Comparison of ENCODE assay signal across 19 mouse cellular contexts in the genomic region with DNA sequence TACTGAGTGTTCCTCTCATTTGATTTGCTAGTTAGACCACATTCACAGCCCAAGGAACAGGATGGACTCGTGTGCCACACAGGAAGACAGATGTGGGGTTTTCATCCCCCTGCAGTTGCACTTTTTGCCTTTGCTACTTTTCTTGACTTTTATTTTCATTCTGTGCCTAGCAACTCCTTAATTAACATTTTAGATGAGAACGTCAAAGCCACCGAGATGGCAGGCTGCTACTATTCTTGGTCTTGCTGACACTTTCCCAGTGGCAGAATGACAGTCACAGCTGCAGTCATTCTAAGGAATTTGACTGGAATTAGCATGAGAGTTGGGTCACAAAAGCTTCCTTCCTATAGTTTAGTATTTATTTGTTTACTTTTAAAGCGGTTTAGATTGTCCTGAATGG.
DNase-seq lines count a peak whose midpoint lies in the region; ATAC-seq and TF ChIP-seq lines count a peak whose summit lies in the region.
"Had no signal": no experiment of that assay in that cellular context is flagged by ENCODE, and none has a peak within 500 bp of the region (broad histone marks: within the 10 kb centered on the region; RNA-seq: fewer than 3 reads in every experiment).

No protein-coding gene starts in this region.

- peak; percentile 50 to 64 for DNase-seq in right cerebral cortex, postnatal 10 days (ENCODE audit: low spot score in 2 of 2)
- DNase-seq in right cerebral cortex, postnatal 25 days: no peak
- DNase-seq in cerebellum, adult 8-10 months: no peak
- DNase-seq in cerebellum, adult 2 months: no peak
- DNase-seq: cerebellum, postnatal 14 days; gastrocnemius, postnatal 36 days; heart, postnatal 10 days; kidney, adult 9 months; kidney, postnatal 4 days; layer of hippocampus, postnatal 36 days; right cerebral cortex, postnatal 14 days; thymus, postnatal 4 days had no signal

- H3K4me2 ChIP-seq in hindbrain, embryonic 15.5 days: 0 out of 2 replicates have a peak overlapping the region, but pooled peaks have one; percentile 5
- H3K4me2 ChIP-seq in hindbrain, embryonic 12.5 days (replicated peaks): no peak overlapping the region
- H3K4me2 ChIP-seq: limb, embryonic 13.5 days had no signal

- H3K4me3 ChIP-seq in hindbrain, embryonic 15.5 days: no peak overlapping the region
- no peak overlapping the region for H3K4me3 ChIP-seq in hindbrain, embryonic 12.5 days
- H3K4me3 ChIP-seq in cerebellum, adult 2 months (replicated peaks; ENCODE audit: insufficient read depth, low read depth, low read length): no peak overlapping the region
- H3K4me3 ChIP-seq: erythroblast, embryonic 14.5 days; heart, embryonic 10.5 days; limb, embryonic 13.5 days had no signal

- H3K27ac ChIP-seq in hindbrain, embryonic 15.5 days (replicated peaks): no peak overlapping the region
- no peak overlapping the region for H3K27ac ChIP-seq in hindbrain, embryonic 12.5 days
- no peak overlapping the region for H3K27ac ChIP-seq in cerebellum, adult 2 months (ENCODE audit: insufficient read depth, low read length)
- H3K27ac ChIP-seq: heart, embryonic 10.5 days; limb, embryonic 13.5 days; liver, embryonic 14.5 days had no signal

- no peaks in the 10 kb centered on the region for H3K9me3 ChIP-seq in hindbrain, embryonic 15.5 days
- H3K9me3 ChIP-seq in hindbrain, embryonic 12.5 days (replicated peaks): no peaks in the 10 kb centered on the region
- H3K9me3 ChIP-seq: heart, embryonic 10.5 days; limb, embryonic 13.5 days had no signal

- 11% methylated on average over 4 of the region's 4 CpGs for WGBS in hindbrain, embryonic 15.5 days
- WGBS in hindbrain, embryonic 12.5 days: 12% methylated on average over 4 of the region's 4 CpGs
- WGBS in cerebellum, adult 2 months: 53% methylated on average over 4 of the region's 4 CpGs

- no peak for TF ChIP-seq CTCF in cerebellum, adult 2 months (IDR thresholded peaks at IDR 0.05; ENCODE audit: borderline replicate concordance, insufficient read depth, low read depth, low read length)

- no peaks in the 10 kb centered on the region for H3K36me3 ChIP-seq in hindbrain, embryonic 15.5 days
- H3K36me3 ChIP-seq in hindbrain, embryonic 12.5 days: no peaks in the 10 kb centered on the region
- H3K36me3 ChIP-seq: heart, embryonic 10.5 days; limb, embryonic 13.5 days had no signal

- TF ChIP-seq POLR2A in cerebellum, adult 2 months (IDR thresholded peaks at IDR 0.05; ENCODE audit: borderline replicate concordance, insufficient read depth, low read length): no peak

- no peak for ATAC-seq in hindbrain, embryonic 15.5 days (ENCODE audit: low FRiP score, low read depth)
- no peak for ATAC-seq in hindbrain, embryonic 12.5 days (ENCODE audit: low FRiP score)
- ATAC-seq in activated CD4-positive, CD25-positive, alpha-beta regulatory T cell, adult 4 months: peak; percentile 25

- no peaks in the 10 kb centered on the region for H3K27me3 ChIP-seq in hindbrain, embryonic 15.5 days
- H3K27me3 ChIP-seq in hindbrain, embryonic 12.5 days: 0 out of 2 replicates have a peak, but pooled peaks cover 7% of the 10 kb centered on the region
- no peaks in the 10 kb centered on the region; the same call in 1 of the 2 replicates for H3K27me3 ChIP-seq in cerebellum, adult 2 months (ENCODE audit: control insufficient read depth, insufficient read depth, low read length)
- H3K27me3 ChIP-seq: limb, embryonic 13.5 days had no signal

- H3K4me1 ChIP-seq in hindbrain, embryonic 15.5 days (replicated peaks): no peaks in the 10 kb centered on the region
- peaks cover 14% of the 10 kb centered on the region for H3K4me1 ChIP-seq in hindbrain, embryonic 12.5 days
- H3K4me1 ChIP-seq in cerebellum, adult 2 months (ENCODE audit: control insufficient read depth, insufficient read depth, low read length): no peaks in the 10 kb centered on the region

- H3K9ac ChIP-seq in hindbrain, embryonic 15.5 days: no peak overlapping the region
- H3K9ac ChIP-seq in hindbrain, embryonic 12.5 days: no peak overlapping the region
- H3K9ac ChIP-seq: limb, embryonic 13.5 days; liver, embryonic 14.5 days had no signal

Comparison
In these comparisons a context has a peak if more than half of its experiments do, and no peak if none do; other contexts are left out.
1. DNase-seq: peak in right cerebral cortex, postnatal 10 days (2 of 2); none in right cerebral cortex, postnatal 25 days (single experiment), cerebellum, adult 8-10 months (single experiment) and cerebellum, adult 2 months (0 of 2).